Mouse (Mus musculus) bone marrow macrophage, adult 2 months (primary cell): ENCODE measurements around the gene Hacl1.

Source experiments
- CTCF ChIP-seq: IDR thresholded peaks from 2 replicates; pipeline ENCODE4 v1.5.1; 2012; ENCODE audit warnings: low read depth, mild to moderate bottlenecking, low read length, moderate library complexity
- POLR2A ChIP-seq: IDR thresholded peaks from 2 replicates; pipeline ENCODE4 v1.6.1; 2012; ENCODE audit warnings: mild to moderate bottlenecking, low read depth, low read length, borderline replicate concordance

DNA sequence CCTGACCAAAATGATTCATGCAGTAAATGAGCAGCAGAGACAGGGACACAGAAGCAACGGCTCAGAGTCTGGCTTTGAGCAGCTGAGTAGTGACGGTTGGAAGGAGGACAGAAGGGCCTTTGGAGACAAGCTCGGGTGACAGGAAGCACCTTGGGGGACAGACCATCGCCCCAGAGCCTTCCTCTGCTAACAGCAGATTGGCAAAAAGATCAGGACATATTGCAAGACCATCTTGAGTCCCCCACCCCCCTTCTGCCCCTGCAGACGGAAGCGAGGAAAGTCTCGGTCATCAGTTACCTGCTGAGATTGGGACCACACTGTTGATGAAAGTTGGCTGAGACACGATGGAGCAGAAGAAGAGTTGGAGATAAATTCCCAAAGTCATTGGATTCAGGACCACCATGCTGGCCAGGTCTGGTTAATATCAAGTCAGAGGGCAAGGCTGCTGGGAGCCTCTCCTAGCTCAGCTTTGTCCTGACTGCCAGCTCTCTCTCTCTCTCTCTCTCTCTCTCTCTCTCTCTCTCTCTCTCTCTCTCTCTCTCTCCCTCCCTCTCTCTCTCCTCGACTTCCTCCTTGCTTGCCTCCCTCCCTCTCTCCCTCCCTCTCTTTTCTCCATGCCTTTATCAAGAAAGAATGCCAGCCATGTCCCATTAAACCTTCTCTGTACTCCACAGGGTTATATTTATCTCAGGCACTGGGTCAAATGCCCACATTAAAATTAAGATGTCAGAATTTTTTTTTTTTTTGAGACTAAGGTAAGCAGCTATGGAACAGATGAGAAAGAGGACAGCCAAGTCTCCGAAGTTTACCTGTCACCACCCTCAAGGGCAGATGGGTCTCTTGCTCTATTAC lies 64.0 kb downstream of the Hacl1 start:
- TF ChIP-seq CTCF (no peak), POLR2A (no peak)
